Mouse (Mus musculus) urinary bladder, postnatal 25 days (tissue): Measurements from ENCODE around the gene Cdc42.

ENCODE experiments used
- DNase-seq: peaks from one replicate; pipeline ENCODE4 v3.0.0; 2022; ENCODE audit warnings: low spot score

Cdc42 gene

GRCm38 (mm10) chr4:137371596-137372523 is 14.3 kb upstream of the Cdc42 start:
- no peak for DNase-seq

GRCm38 (mm10) chr4:137369954-137370750 is 12.6 kb upstream of the Cdc42 start:
- DNase-seq = peak; percentile 32

GRCm38 (mm10) chr4:137368198-137368597 is 10.7 kb upstream of the Cdc42 start:
- no peak for DNase-seq

- no peak for DNase-seq
These were observed 10.0 kb upstream of the Cdc42 start for GRCm38 (mm10) chr4:137367275-137368088.

GRCm38 (mm10) chr4:137366097-137366496 is 8.6 kb upstream of the Cdc42 start:
- DNase-seq = no peak

GRCm38 (mm10) chr4:137365356-137366062 is 8.0 kb upstream of the Cdc42 start:
- DNase-seq = no peak

- no peak for DNase-seq
These were observed 7.3 kb upstream of the Cdc42 start for GRCm38 (mm10) chr4:137364826-137365225.

- no peak for DNase-seq
These were observed 3.5 kb upstream of the Cdc42 start for GRCm38 (mm10) chr4:137360996-137361395.

- no peak for DNase-seq
These were observed 927 bp upstream of the Cdc42 start for GRCm38 (mm10) chr4:137358291-137359002.

- DNase-seq = peak; percentile 60
These were observed 628 bp downstream of the Cdc42 start for GRCm38 (mm10) chr4:137356674-137357510.

- DNase-seq = no peak
These were observed 6.9 kb downstream of the Cdc42 start for GRCm38 (mm10) chr4:137350627-137351026.

GRCm38 (mm10) chr4:137345790-137346189 is 11.7 kb downstream of the Cdc42 start:
- no peak for DNase-seq

GRCm38 (mm10) chr4:137345112-137345511 is 12.4 kb downstream of the Cdc42 start:
- DNase-seq = no peak

- no peak for DNase-seq
These were observed 14.7 kb downstream of the Cdc42 start for GRCm38 (mm10) chr4:137342816-137343215.

- no peak for DNase-seq
These were observed 18.1 kb downstream of the Cdc42 start for GRCm38 (mm10) chr4:137339415-137339814.

GRCm38 (mm10) chr4:137336468-137336867 is 21.1 kb downstream of the Cdc42 start:
- no peak for DNase-seq

GRCm38 (mm10) chr4:137332051-137332450 is 25.5 kb downstream of the Cdc42 start:
- no peak for DNase-seq

- no peak for DNase-seq
These were observed 31.0 kb downstream of the Cdc42 start for GRCm38 (mm10) chr4:137326494-137326893.

GRCm38 (mm10) chr4:137324926-137325325 is 32.6 kb downstream of the Cdc42 start:
- DNase-seq = no peak
